Mouse (Mus musculus) cerebellum, adult 2 months (tissue): Measurements from ENCODE around the gene Cops8.

Source experiments
- CTCF ChIP-seq: fragments of 200-500 bp; IDR thresholded peaks from 2 replicates; pipeline ENCODE4 v1.5.1; 2011; ENCODE audit warnings: low read depth, mild to moderate bottlenecking, control low read depth, low read length, moderate library complexity, borderline replicate concordance; ENCODE audit not compliant: insufficient read depth
- POLR2A ChIP-seq: fragments of 200-500 bp; IDR thresholded peaks from 2 replicates; pipeline ENCODE4 v1.6.1; 2011; ENCODE audit warnings: low read length, control low read depth, borderline replicate concordance; ENCODE audit not compliant: insufficient read depth

DNA sequence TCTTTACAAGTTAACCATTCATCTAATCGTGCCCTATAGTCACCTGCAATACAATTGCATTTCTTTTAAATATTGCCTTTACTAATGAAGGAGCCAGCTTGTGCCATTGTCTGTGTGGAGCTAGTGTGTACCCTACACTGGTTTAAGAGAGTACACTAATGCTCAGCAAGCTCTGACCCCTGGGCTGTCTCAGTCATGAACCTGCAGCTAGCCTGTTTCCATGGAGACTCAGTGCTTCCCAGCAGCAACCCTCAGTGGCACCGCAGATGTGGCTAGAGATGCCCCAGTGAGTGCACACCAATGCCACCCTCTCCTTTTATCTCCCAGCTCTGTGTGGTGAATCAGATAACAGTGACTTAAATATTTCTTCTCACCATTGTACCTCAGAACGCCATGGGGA is 27.9 kb upstream of the Cops8 start:
- TF ChIP-seq CTCF: no peak
- TF ChIP-seq POLR2A: no peak
